Mouse (Mus musculus): ENCODE measurements at regions not wholly inside any gene's neighbourhood (a gene's known extent, or its start where the extent isn't known, plus 50 kb on each side); places are given as distances from the start of the nearest gene placed in this dataset.
A peak's percentile ranks its signal among the peaks of the same experiment; 100 is the strongest.

- no peak for DNase-seq
These were observed 180.5 kb upstream of the Dlk1 start for GRCm38 (mm10) chr12:109272101-109272500.

GRCm38 (mm10) chr12:109314850-109315249, 137.8 kb upstream of the Dlk1 start:
- DNase-seq = no peak

GRCm38 (mm10) chr12:109325986-109326385, 126.6 kb upstream of the Dlk1 start:
- DNase-seq = no peak

- DNase-seq = no peak
These were observed 81.3 kb upstream of the Dlk1 start for GRCm38 (mm10) chr12:109371327-109371726.

GRCm38 (mm10) chr12:109385794-109386193, 66.8 kb upstream of the Dlk1 start:
- DNase-seq = no peak

- DNase-seq = no peak
These were observed 63.8 kb upstream of the Dlk1 start for GRCm38 (mm10) chr12:109388791-109389190.

GRCm38 (mm10) chr12:109390388-109390920, 62.2 kb upstream of the Dlk1 start:
- no peak for DNase-seq

- no peak for DNase-seq
These were observed 61.6 kb upstream of the Dlk1 start for GRCm38 (mm10) chr12:109390978-109391377.

- DNase-seq = no peak
These were observed 59.3 kb upstream of the Dlk1 start for GRCm38 (mm10) chr12:109393326-109393725.

GRCm38 (mm10) chr12:109393795-109394194, 58.8 kb upstream of the Dlk1 start:
- peak; percentile 73 for DNase-seq

- DNase-seq = no peak
These were observed 58.2 kb upstream of the Dlk1 start for GRCm38 (mm10) chr12:109394396-109394795.

- DNase-seq = no peak
These were observed 56.0 kb upstream of the Dlk1 start for GRCm38 (mm10) chr12:109396614-109397013.

- DNase-seq = no peak
These were observed 55.2 kb upstream of the Dlk1 start for GRCm38 (mm10) chr12:109397175-109398058.

GRCm38 (mm10) chr12:109398473-109398872, 54.1 kb upstream of the Dlk1 start:
- DNase-seq = no peak

- DNase-seq = no peak
These were observed 53.7 kb upstream of the Dlk1 start for GRCm38 (mm10) chr12:109398951-109399350.

GRCm38 (mm10) chr12:109399591-109399990, 53.0 kb upstream of the Dlk1 start:
- DNase-seq = no peak

GRCm38 (mm10) chr12:109400041-109400440, 52.6 kb upstream of the Dlk1 start:
- DNase-seq = no peak

- peak; percentile 22 for DNase-seq
These were observed 51.6 kb upstream of the Dlk1 start for GRCm38 (mm10) chr12:109400936-109401586.

- DNase-seq = no peak
These were observed 50.9 kb upstream of the Dlk1 start for GRCm38 (mm10) chr12:109401696-109402095.

GRCm38 (mm10) chr12:109402226-109402625, 50.4 kb upstream of the Dlk1 start:
- no peak for DNase-seq
